In the genomic region with DNA sequence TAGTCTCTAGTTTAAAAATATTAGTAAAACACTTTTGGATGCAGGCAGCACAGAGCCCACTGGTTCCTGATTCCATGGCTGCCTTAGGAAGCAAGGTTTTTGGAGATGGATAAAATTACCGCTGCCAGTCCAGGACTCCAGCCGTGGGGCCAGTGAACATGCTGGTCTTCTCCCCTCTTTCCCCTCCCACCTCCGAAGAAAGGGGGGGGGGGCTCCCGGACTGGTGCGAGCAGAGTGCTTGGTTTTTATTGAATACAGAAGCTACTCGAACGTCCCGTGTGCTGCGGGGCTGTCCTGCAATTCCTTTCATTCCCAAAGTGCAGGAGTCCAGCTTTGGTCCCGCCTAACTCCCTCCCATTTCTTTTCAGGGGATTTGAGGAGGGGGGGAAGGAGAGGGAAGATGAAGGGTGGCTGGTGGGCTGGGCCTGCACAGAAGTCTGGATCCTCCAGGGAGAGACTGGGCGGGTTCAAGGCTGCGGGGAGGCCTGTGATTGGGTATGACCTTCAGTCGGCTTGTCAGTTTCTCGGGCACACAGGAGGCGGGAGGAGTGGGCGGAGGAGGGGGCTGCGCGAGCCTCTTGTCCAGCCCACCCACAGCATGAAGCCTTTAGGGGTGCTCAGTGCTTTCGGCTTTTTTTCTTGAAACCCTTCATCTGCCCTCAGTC, we compare ENCODE assay signal across 8 mouse cellular contexts. TPM values are rescaled to one million over a fixed set of nuclear protein-coding genes. Genes with fewer than 3 reads are reported as not detected.
DNase-seq lines count a peak whose midpoint lies in the region; ATAC-seq and TF ChIP-seq lines count a peak whose summit lies in the region.

Gene Col11a1 (plus strand): TSS at position 570 of the 665 bp plus-strand sequence.

- WGBS in heart, postnatal 0 days: 2% methylated on average over 18 of the region's 19 CpGs
- WGBS in liver, embryonic 15.5 days (ENCODE audit: insufficient replicate concordance): under 1% methylated on average over 19 of the region's 19 CpGs

- H3K27ac ChIP-seq in embryonic fibroblast, embryonic 13.5 days (ENCODE audit: insufficient read depth, low read length): peak within 1 kb of the TSS; percentile 71
- H3K27ac ChIP-seq in heart, postnatal 0 days (ENCODE audit: low read depth): no peak within 1 kb of the TSS
- no peak within 1 kb of the TSS for H3K27ac ChIP-seq in liver, embryonic 15.5 days (replicated peaks)

- ATAC-seq in megakaryocyte, adult 5-6 weeks (ENCODE audit: poor library complexity, severe bottlenecking): no peak
- ATAC-seq in heart, postnatal 0 days (ENCODE audit: insufficient read depth, low read depth): peak; percentile 82
- ATAC-seq in liver, embryonic 15.5 days (ENCODE audit: insufficient read depth): 0 out of 2 replicates have a peak, but pooled peaks have one; percentile 47

- peak; percentile 22 for DNase-seq in heart, postnatal 0 days (ENCODE audit: low spot score)
- peak; percentile 30 to 32 for DNase-seq in kidney, postnatal 36 days
- DNase-seq in ovary, postnatal 14 days (ENCODE audit: low spot score): peak; percentile 29
- no peak for DNase-seq in spleen, adult 18-20 months

- peak within 1 kb of the TSS; percentile 42; the same call in 1 of the 2 replicates for H3K9ac ChIP-seq in heart, postnatal 0 days (replicated peaks; ENCODE audit: low read depth, low read length)
- no peak within 1 kb of the TSS for H3K9ac ChIP-seq in liver, embryonic 15.5 days

- H3K4me2 ChIP-seq in heart, postnatal 0 days (ENCODE audit: low read depth, low read length): peak within 1 kb of the TSS; percentile 99
- H3K4me2 ChIP-seq in liver, embryonic 15.5 days: peak within 1 kb of the TSS; percentile 56

- H3K36me3 ChIP-seq in megakaryocyte, embryonic 14.5 days (replicated peaks; ENCODE audit: low read length): no peaks in the 10 kb centered on the region
- no peaks in the 10 kb centered on the region for H3K36me3 ChIP-seq in heart, postnatal 0 days (replicated peaks; ENCODE audit: control insufficient read depth, insufficient read depth, low read length)
- no peaks in the 10 kb centered on the region for H3K36me3 ChIP-seq in liver, embryonic 15.5 days (replicated peaks)

- peaks cover 5% of the 10 kb centered on the region; the same call in 1 of the 2 replicates for H3K9me3 ChIP-seq in megakaryocyte, embryonic 14.5 days
- H3K9me3 ChIP-seq in heart, postnatal 0 days (replicated peaks; ENCODE audit: control insufficient read depth, low read length): no peaks in the 10 kb centered on the region
- no peaks in the 10 kb centered on the region for H3K9me3 ChIP-seq in liver, embryonic 15.5 days (replicated peaks)

- TF ChIP-seq CTCF in embryonic fibroblast, embryonic 13.5 days (IDR thresholded peaks at IDR 0.05; ENCODE audit: borderline replicate concordance, insufficient read depth, low read length): no peak
- TF ChIP-seq CTCF in heart, postnatal 0 days (IDR thresholded peaks at IDR 0.05; ENCODE audit: low read depth): no peak

- TF ChIP-seq EP300 in heart, postnatal 0 days (IDR thresholded peaks at IDR 0.05; ENCODE audit: low read depth): no peak

- peaks cover 23% of the 10 kb centered on the region for H3K27me3 ChIP-seq in megakaryocyte, embryonic 14.5 days (replicated peaks)
- H3K27me3 ChIP-seq in heart, postnatal 0 days (ENCODE audit: control insufficient read depth, insufficient read depth, low read length): no peaks in the 10 kb centered on the region
- peaks cover 29% of the 10 kb centered on the region for H3K27me3 ChIP-seq in liver, embryonic 15.5 days

- peak; percentile 57 for TF ChIP-seq POLR2A in embryonic fibroblast, embryonic 13.5 days (IDR thresholded peaks at IDR 0.05; ENCODE audit: low read depth, low read length)

- H3K4me1 ChIP-seq in megakaryocyte, embryonic 14.5 days: peaks cover 11% of the 10 kb centered on the region
- H3K4me1 ChIP-seq in embryonic fibroblast, embryonic 13.5 days (ENCODE audit: control insufficient read depth, insufficient read depth, low read length): no peaks in the 10 kb centered on the region
- H3K4me1 ChIP-seq in heart, postnatal 0 days (ENCODE audit: control insufficient read depth, insufficient read depth): 0 out of 2 replicates have a peak, but pooled peaks cover 8% of the 10 kb centered on the region
- no peaks in the 10 kb centered on the region for H3K4me1 ChIP-seq in liver, embryonic 15.5 days (replicated peaks)

- peak within 1 kb of the TSS; percentile 50 for H3K4me3 ChIP-seq in megakaryocyte, embryonic 14.5 days (replicated peaks)
- H3K4me3 ChIP-seq in embryonic fibroblast, embryonic 13.5 days (ENCODE audit: insufficient read depth, low read length): peak within 1 kb of the TSS; percentile 77
- H3K4me3 ChIP-seq in heart, postnatal 0 days (ENCODE audit: low read depth, low read length): peak within 1 kb of the TSS; percentile 68
- peak within 1 kb of the TSS; percentile 29 for H3K4me3 ChIP-seq in liver, embryonic 15.5 days (replicated peaks)

RNA-seq across cellular contexts. Expression of gene Col11a1, which starts in this region (rescaled TPM):
- polyA plus RNA-seq in megakaryocyte, embryonic 14.5 days (2012; ENCODE audit: insufficient read depth, low replicate concordance): not detected in 2 replicates
- total RNA-seq in megakaryocyte, adult 5-6 weeks (2015): not detected in 2 replicates
- 0.07 TPM in 1 of 2 replicates, not detected in the other for total RNA-seq in megakaryocyte, adult 5-6 weeks (2017)
- polyA plus RNA-seq in embryonic fibroblast, embryonic 13.5 days (2011; ENCODE audit: insufficient read length, low read depth, missing spikeins): 213 and 341 TPM in 2 replicates
- 1.4 and 7.1 TPM in 2 replicates for total RNA-seq in heart, postnatal 0 days (2014; rRNA removed; ENCODE audit: low replicate concordance)
- polyA plus RNA-seq in heart, postnatal 0 days (2015; fragmentation: Nextera tagmentation; extraction: Ambion mirVana): 2.4 and 2.5 TPM in 2 replicates
- 2.3 and 2.6 TPM in 2 replicates for polyA plus RNA-seq in liver, embryonic 15.5 days (2015; fragmentation: Nextera tagmentation; extraction: Ambion mirVana)

Comparison
In these comparisons a context has a peak if more than half of its experiments do, and no peak if none do; other contexts are left out.
1. RNA of gene Col11a1 (polyA plus RNA-seq): 213 to 341 TPM in embryonic fibroblast, embryonic 13.5 days; 2.4 to 2.5 TPM in heart, postnatal 0 days, 2.3 to 2.6 TPM in liver, embryonic 15.5 days and not detected in megakaryocyte, embryonic 14.5 days; every median in the first group is over 10 times any median in the second.
2. DNase-seq: peak in heart, postnatal 0 days (single experiment), kidney, postnatal 36 days (2 of 2) and ovary, postnatal 14 days (single experiment); none in spleen, adult 18-20 months (0 of 2).
3. Peak in every context shown above with its lines, with median percentiles within 50 percentile points of each other: H3K4me3 ChIP-seq.